Comparison of ENCODE assay signal across 24 mouse cellular contexts in genomic region chr2:5304451-5304850, GRCm38 (mm10).
DNase-seq lines count a peak whose midpoint lies in the region; ATAC-seq and TF ChIP-seq lines count a peak whose summit lies in the region.
"Had no signal": no experiment of that assay in that cellular context is flagged by ENCODE, and none has a peak within 500 bp of the region (broad histone marks: within the 10 kb centered on the region; RNA-seq: fewer than 3 reads in every experiment).

No protein-coding gene starts in this region.

- no peak for TF ChIP-seq CTCF in brain, embryonic 14.5 days (IDR thresholded peaks at IDR 0.05; ENCODE audit: borderline replicate concordance, extremely low read depth, insufficient read depth, insufficient read length)

- no peaks in the 10 kb centered on the region for H3K36me3 ChIP-seq in heart, embryonic 12.5 days
- H3K36me3 ChIP-seq in kidney, embryonic 16.5 days (ENCODE audit: insufficient read depth, low read length) = no peaks in the 10 kb centered on the region
- H3K36me3 ChIP-seq: embryonic facial prominence, embryonic 13.5 days; embryonic facial prominence, embryonic 15.5 days; forebrain, embryonic 10.5 days; forebrain, embryonic 12.5 days had no signal

- H3K27me3 ChIP-seq in heart, embryonic 12.5 days (replicated peaks) = no peaks in the 10 kb centered on the region
- H3K27me3 ChIP-seq in kidney, embryonic 16.5 days (ENCODE audit: insufficient read depth, low read length) = no peaks in the 10 kb centered on the region
- H3K27me3 ChIP-seq: embryonic facial prominence, embryonic 13.5 days; embryonic facial prominence, embryonic 15.5 days; forebrain, embryonic 12.5 days had no signal

- TF ChIP-seq POLR2A in brain, embryonic 14.5 days (IDR thresholded peaks at IDR 0.05; ENCODE audit: borderline replicate concordance, extremely low read depth, insufficient read depth, insufficient read length, poor library complexity, severe bottlenecking) = no peak

- WGBS in heart, embryonic 12.5 days = 90% methylated on average over 12 of the region's 12 CpGs
- WGBS in kidney, embryonic 16.5 days = 89% methylated on average over 12 of the region's 12 CpGs

- no peak overlapping the region for H3K27ac ChIP-seq in heart, embryonic 12.5 days (ENCODE audit: poor library complexity, severe bottlenecking)
- no peak overlapping the region for H3K27ac ChIP-seq in kidney, embryonic 16.5 days (ENCODE audit: low read length)
- H3K27ac ChIP-seq: embryonic facial prominence, embryonic 13.5 days; embryonic facial prominence, embryonic 15.5 days; forebrain, embryonic 10.5 days; forebrain, embryonic 12.5 days had no signal

- ATAC-seq in heart, embryonic 12.5 days (ENCODE audit: insufficient number of reproducible peaks, low FRiP score) = no peak
- no peak for ATAC-seq in kidney, embryonic 16.5 days (ENCODE audit: low FRiP score, low TSS enrichment)
- ATAC-seq: forebrain, embryonic 14.5 days; forebrain, embryonic 16.5 days had no signal

- no peak overlapping the region for H3K4me2 ChIP-seq in heart, embryonic 12.5 days
- H3K4me2 ChIP-seq in kidney, embryonic 16.5 days (replicated peaks; ENCODE audit: low read depth, low read length) = no peak overlapping the region
- H3K4me2 ChIP-seq: embryonic facial prominence, embryonic 13.5 days; embryonic facial prominence, embryonic 15.5 days; forebrain, embryonic 12.5 days had no signal

- no peaks in the 10 kb centered on the region for H3K9me3 ChIP-seq in heart, embryonic 12.5 days (replicated peaks)
- H3K9me3 ChIP-seq in kidney, embryonic 16.5 days (ENCODE audit: low read length) = no peaks in the 10 kb centered on the region
- H3K9me3 ChIP-seq: embryonic facial prominence, embryonic 13.5 days; embryonic facial prominence, embryonic 15.5 days; forebrain, embryonic 10.5 days; forebrain, embryonic 12.5 days had no signal

- H3K4me3 ChIP-seq in heart, embryonic 12.5 days = no peak overlapping the region
- no peak overlapping the region for H3K4me3 ChIP-seq in kidney, embryonic 16.5 days (ENCODE audit: low read length)
- H3K4me3 ChIP-seq: embryonic facial prominence, embryonic 13.5 days; embryonic facial prominence, embryonic 15.5 days; erythroblast, embryonic 14.5 days; forebrain, embryonic 10.5 days; forebrain, embryonic 12.5 days had no signal

- no peaks in the 10 kb centered on the region for H3K4me1 ChIP-seq in heart, embryonic 12.5 days (replicated peaks)
- H3K4me1 ChIP-seq in kidney, embryonic 16.5 days (ENCODE audit: insufficient read depth, low read length) = no peaks in the 10 kb centered on the region
- H3K4me1 ChIP-seq: embryonic facial prominence, embryonic 13.5 days; embryonic facial prominence, embryonic 15.5 days; forebrain, embryonic 10.5 days; forebrain, embryonic 12.5 days had no signal

- DNase-seq in heart, adult 11 months = peak; percentile 61
- DNase-seq in right cerebral cortex, postnatal 10 days (ENCODE audit: low spot score in 2 of 2) = peak; percentile 36 to 51
- DNase-seq in right cerebral cortex, postnatal 14 days = no peak
- peak; percentile 8 for DNase-seq in brain, embryonic 14.5 days (ENCODE audit: low read depth)
- no peak for DNase-seq in layer of hippocampus, postnatal 14 days (ENCODE audit: low spot score in 2 of 2)
- DNase-seq: adrenal gland, adult 2 months; adrenal gland, postnatal 10 days; adrenal gland, postnatal 25 days; cerebellum, adult 11 months; cerebellum, adult 18-20 months; cerebellum, adult 8-10 months; cerebellum, adult 9-11 months; cerebellum, postnatal 14 days; cerebellum, postnatal 36 days; embryo, embryonic 11 days had no signal

- H3K9ac ChIP-seq in heart, embryonic 12.5 days = no peak overlapping the region
- no peak overlapping the region for H3K9ac ChIP-seq in kidney, embryonic 16.5 days (replicated peaks; ENCODE audit: low read length)
- H3K9ac ChIP-seq: embryonic facial prominence, embryonic 13.5 days; embryonic facial prominence, embryonic 15.5 days; forebrain, embryonic 12.5 days had no signal

Comparison
In these comparisons a context has a peak if more than half of its experiments do, and no peak if none do; other contexts are left out.
1. DNase-seq: peak in heart, adult 11 months (single experiment), right cerebral cortex, postnatal 10 days (2 of 2) and brain, embryonic 14.5 days (single experiment); none in right cerebral cortex, postnatal 14 days (single experiment) and layer of hippocampus, postnatal 14 days (0 of 2).